Mouse (Mus musculus): ENCODE results near the gene Pla2g4e.

GRCm38 (mm10) chr2:120147364-120147763 is 97.8 kb downstream of the Pla2g4e start:
- no peak for TF ChIP-seq TAL1 (IDR thresholded peaks at IDR 0.05; ENCODE audit: low read length)
- TF ChIP-seq GATA1 (IDR thresholded peaks at IDR 0.05; ENCODE audit: low read length): no peak

All from erythroblast, embryonic 14.5 days (primary cell).